Mouse (Mus musculus): Measurements from ENCODE around the gene Hspg2.
"Not testable (repeated sequence)": the region's sequence is repeated elsewhere in the genome, so short reads cannot be mapped to it uniquely, and the experiment has no call there.

Hspg2 gene

GRCm38 (mm10) chr4:137556673-137557210 is 88.2 kb downstream of the Hspg2 start:
- DNase-seq (ENCODE audit: low spot score in 2 of 2) = no peak

DNA sequence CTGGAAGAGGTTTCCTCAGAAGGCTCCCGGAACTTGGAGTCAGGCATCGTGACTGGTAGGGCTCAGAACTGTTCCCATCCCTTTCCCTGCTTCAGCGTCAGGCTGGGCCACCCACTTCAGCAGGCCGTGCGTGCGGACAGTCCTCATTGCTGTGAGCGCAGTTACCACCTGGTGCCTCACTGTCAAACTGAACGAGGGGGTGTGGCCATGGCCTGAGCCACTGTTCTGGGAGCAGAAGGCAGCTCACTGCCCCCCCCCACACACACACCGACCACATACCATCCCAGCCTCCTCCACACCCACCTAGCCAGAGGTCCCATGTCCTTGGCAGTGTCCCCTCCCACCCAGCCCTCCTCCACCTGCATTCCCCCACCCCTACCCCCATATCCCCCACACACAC is 101.3 kb downstream of the Hspg2 start:
- no peak for DNase-seq (ENCODE audit: low spot score in 2 of 2)

DNA sequence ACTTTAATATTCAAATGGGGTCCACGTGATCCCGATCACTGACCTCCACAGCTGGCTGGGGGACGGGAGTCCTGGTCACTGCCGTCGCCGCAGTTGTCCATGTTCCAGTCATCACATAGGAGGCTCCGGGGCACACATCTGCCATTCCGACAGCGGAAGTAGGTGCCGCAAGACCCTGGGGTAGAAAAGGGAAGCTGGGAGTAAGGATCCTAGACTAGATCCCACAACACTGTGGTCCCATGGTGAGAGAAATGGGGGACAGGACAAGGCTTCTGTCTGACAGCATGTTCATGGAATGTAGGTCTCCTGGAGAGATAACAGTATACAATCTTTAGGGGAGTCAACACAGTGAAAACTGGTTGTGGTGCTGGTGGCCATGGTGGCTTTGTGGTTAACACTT is 105.9 kb downstream of the Hspg2 start, which contains the start of gene Ldlrad2:
Gene Ldlrad2, minus strand, starts transcription at position 101 of the 400 bp plus-strand sequence.
- DNase-seq (ENCODE audit: low spot score in 2 of 2) = no peak

GRCm38 (mm10) chr4:137577486-137577885 is 108.9 kb downstream of the Hspg2 start:
- DNase-seq (ENCODE audit: low spot score in 2 of 2) = no peak

- DNase-seq (ENCODE audit: low spot score in 2 of 2) = peak; percentile 32 to 47
Observed at GRCm38 (mm10) chr4:137578181-137578845, 109.7 kb downstream of the Hspg2 start.

GRCm38 (mm10) chr4:137579789-137580188 is 111.2 kb downstream of the Hspg2 start:
- DNase-seq (ENCODE audit: low spot score in 2 of 2) = no peak

- no peak for DNase-seq (ENCODE audit: low spot score in 2 of 2)
Observed at GRCm38 (mm10) chr4:137580299-137580698, 111.7 kb downstream of the Hspg2 start.

DNA sequence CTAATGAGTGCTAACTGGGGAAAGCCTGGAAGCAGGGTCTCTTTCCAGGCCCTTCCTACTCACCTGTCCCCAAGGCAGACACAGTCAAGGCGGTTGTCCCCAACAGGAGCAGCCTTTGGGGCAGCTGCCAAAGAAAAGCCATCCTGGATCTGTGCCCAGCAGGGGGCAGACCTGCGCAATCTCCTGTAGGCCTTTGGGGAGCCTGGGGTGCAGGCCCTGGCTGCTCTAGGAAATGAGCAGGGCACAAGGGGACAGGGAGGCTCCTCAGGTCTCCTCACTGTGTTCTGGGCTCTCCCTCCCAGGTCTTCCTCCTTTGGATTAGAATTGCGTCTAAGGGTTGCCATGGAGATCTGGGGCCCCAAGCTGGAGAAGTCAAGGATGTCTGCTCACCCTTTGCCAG is 113.2 kb downstream of the Hspg2 start:
- no peak for DNase-seq (ENCODE audit: low spot score in 2 of 2)

- DNase-seq (ENCODE audit: low spot score in 2 of 2) = not testable (repeated sequence)
Observed at GRCm38 (mm10) chr4:137589095-137589494, 120.5 kb downstream of the Hspg2 start.

DNA sequence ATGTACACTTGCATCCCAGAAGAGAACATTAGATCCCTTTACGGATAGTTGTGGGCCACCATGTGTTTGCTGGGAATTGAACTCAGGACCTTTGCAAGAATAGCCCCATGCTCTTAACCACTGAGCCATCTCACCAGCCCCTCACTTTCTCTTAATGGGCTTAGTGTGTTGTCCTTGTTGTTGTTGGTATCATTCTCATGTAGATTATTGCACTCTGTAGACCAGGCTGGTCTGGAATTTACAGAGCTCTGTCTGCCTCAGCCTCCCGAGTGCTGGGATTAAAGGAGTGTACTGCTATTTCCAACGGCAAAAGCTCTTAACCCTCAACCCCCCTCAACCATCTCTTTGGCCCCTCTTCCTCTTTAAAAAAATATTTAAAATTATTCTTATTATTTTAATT is 121.0 kb downstream of the Hspg2 start:
- DNase-seq (ENCODE audit: low spot score in 2 of 2) = no peak

DNA sequence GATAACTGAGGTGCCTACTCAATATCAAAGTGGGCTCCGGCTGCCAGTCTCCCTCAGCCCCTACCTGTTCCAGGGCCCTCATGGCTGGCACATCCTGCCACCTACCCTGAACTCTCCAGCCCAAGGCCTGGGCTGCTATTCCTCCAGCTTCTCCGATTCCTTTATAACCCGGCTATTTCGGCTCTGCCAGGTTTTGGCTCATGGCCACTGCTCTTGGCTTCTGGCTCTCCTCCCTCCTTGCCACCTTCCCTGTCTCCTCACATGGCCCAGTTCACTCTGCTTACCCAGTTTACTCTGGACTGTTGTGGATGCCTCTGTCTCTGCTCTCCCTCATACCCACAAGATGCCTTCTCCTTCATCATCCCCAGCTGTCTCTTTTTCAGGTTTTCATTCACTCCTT is 122.4 kb downstream of the Hspg2 start:
- no peak for DNase-seq (ENCODE audit: low spot score in 2 of 2)

DNA sequence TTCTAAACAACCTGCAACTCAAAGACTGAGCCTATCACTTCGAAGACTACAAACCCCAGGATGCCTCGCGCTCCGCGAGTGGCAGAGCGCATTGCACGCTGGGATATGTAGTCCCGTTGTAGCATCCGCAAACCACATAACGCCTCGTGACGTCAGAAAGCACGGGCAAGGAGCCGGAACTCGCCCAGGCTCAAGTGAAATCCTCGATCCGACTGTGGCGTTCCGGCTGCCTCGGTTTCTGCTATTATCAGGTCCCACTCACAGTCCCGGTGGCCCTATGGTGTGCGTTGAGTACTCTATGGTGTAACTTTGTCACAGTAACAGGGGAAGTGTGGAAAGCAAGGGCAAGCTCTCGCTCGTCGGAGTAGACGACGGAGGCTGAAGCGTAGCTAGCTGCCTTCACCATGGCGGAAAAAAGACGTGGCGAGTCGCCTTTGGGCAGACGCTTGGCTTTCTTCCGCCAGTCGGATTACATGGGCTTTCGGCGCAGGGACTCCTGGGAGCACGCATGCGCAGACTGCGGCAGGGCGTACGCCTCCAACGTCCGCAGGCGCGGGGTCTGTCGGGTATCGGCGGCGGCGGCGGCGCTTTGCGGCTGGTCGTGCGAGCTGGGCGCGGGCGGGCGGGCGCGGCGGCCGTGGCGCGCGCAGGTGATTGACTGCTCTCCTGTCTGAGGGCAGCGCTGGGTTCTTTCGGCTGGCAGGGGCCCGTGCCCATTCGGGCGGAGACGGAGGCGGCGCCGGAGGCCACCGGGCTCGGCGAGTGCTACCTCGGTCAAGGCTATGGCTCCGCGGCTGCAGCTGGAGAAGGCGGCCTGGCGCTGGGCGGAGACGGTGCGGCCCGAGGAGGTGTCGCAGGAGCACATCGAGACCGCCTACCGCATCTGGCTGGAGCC is 125.3 kb downstream of the Hspg2 start, which contains the start of gene Usp48:
Gene Usp48, plus strand, starts transcription at position 155 of the 895 bp plus-strand sequence.
- peak; percentile 95 to 98 for DNase-seq (ENCODE audit: low spot score in 2 of 2)

GRCm38 (mm10) chr4:137594496-137595270 is 126.1 kb downstream of the Hspg2 start:
- no peak for DNase-seq (ENCODE audit: low spot score in 2 of 2)

GRCm38 (mm10) chr4:137597098-137597630 is 128.6 kb downstream of the Hspg2 start:
- DNase-seq (ENCODE audit: low spot score in 2 of 2) = no peak

DNA sequence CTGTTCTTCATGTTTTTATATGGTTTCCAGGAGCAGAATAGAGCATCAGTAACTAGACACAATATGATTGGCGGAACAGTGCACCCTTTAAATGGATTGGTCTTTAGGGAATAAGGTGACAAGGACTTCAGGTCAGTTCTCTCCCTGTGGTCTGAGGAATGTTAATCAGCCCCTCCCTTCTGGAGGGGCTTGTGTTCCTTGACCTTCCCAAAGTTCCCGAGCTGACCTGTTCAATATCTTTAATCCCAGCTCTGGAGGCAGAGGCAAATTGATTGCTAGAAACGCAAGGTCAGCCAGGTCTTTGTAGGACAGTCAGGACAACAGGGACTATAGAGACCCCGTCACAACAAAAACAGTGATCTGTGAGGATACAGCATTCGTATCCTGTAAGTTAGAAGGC is 130.0 kb downstream of the Hspg2 start:
- no peak for DNase-seq (ENCODE audit: low spot score in 2 of 2)

DNA sequence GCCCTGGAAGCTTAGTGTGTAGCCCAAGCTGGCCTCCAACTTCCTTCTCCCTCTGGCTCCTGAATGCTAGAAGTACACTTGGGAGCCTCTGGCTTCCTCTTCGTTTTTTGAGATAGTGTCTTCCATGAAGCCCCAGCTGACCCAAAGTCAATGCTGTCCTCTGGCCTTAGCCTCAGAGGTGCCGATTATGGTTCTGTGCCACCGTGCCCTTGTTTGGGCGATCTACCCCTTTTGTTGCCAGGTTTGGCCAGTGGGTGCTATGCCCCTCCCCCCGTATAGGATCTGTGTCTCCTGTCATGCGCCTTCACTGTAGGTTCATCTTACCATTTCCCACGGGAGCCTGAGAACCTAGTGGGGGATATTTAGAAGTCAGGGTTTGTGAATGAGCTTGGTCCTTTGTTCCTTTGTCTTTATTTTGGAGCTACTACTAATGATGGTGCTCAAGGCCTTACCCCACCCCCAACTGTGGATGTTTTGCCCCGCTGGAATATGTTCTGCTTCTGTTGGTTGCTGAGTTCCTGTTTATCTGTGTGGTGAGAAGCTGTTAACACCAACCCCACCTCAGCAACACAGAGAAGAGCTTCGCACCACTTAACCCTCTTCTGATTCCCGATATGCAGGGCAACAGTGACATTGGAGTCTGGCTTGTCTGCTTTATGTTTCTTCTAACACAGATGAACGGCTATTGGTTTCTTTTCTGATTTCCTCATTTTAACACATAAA is 135.0 kb downstream of the Hspg2 start:
- no peak for DNase-seq (ENCODE audit: low spot score in 2 of 2)

DNA sequence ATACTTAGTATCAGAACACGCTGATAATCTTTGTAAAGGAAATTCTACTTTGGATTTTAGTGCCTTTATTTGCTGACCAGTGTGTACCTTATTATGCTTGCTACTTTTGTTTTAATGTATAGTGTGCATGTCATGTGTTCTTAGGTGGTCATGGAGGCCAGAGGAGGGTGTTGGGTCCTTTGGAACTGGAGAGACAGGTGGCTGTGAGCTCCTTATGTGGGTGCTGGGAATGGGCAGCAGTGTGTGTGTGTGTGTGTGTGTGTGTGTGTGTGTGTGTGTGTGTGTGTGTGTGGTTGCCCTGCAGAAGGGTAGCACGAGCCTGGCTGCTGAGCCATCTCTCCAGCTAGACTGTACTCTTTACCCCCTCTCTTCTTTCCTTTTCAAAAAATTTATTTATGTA is 138.5 kb downstream of the Hspg2 start:
- DNase-seq (ENCODE audit: low spot score in 2 of 2) = no peak

DNA sequence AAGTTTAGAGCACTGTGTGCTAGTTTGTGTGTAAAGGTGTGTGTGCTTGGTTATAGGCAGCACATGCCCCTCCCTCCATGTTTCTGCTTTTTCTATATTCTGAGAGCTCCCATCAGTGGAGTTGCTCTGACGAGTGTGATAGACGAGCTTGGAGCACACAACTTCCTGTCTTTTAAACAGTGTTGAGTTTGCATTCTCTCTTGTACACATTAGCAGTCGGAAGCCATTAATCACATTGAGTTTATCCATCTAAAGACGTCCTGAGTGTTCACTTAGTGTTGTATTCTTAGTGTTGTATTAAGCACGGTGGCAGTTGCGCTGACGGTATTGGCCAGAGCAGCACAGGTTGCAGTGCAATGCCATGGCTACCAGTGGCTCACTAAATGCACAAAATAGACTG is 140.7 kb downstream of the Hspg2 start:
- no peak for DNase-seq (ENCODE audit: low spot score in 2 of 2)

- peak in 1 of 2 experiments; percentile 16 for DNase-seq (ENCODE audit: low spot score in 2 of 2)
Observed at GRCm38 (mm10) chr4:137609702-137610101, 141.1 kb downstream of the Hspg2 start.

GRCm38 (mm10) chr4:137610256-137610655 is 141.7 kb downstream of the Hspg2 start:
- no peak for DNase-seq (ENCODE audit: low spot score in 2 of 2)

Data from urinary bladder, postnatal 36 days (tissue).